Comparison of ENCODE assay signal across 1 mouse cellular context in the genomic region with DNA sequence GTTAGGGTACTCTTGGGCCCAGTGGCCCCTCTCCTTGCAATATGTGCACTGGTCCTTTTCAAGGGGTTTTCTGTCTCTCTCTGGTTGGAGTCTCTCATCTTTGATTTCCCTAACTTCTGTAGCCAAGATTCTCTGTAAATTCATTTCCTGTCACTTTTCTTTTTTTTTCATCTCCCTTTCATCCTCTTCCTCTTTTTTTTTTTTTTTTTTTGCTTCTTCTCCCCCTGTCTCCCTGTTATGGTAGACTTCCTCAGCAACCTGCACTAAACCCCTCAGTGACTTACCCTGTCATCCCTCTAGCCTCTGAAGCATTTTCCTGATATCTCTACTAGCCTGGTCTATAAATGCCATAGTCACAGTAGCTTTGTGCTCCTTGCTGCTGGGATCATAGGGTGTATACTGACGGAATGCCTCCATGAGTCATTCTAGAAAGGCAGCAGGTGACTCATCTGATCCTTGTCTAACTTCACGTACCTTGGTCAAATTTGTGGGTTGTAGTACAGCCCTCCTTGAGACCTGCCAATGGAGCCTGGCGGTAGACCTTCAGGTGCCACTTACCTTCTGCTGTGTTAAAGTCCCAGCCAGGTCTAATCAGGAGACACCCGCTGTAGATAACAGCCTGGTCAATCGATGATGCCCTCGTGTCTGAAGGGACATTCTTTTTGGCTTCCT.
TF ChIP-seq lines count a peak whose summit lies in the region.

No protein-coding gene starts in this region.

TF ChIP-seq in MEL, 35 proteins besides CTCF, POLR2A, EP300 and RAD21:
- no peak for TF ChIP-seq GABPA (IDR thresholded peaks at IDR 0.05; ENCODE audit: low read depth, low read length)
- peak; percentile 90 for TF ChIP-seq ZNF384 (IDR thresholded peaks at IDR 0.05; ENCODE audit: low read depth, low read length)
